Mouse (Mus musculus) WW6 (cell line): Measurements from ENCODE around the gene Arap1.

ENCODE experiments used
- DNase-seq: peaks from one replicate; pipeline ENCODE4 v3.0.0-alpha.2; 2013; ENCODE audit warnings: low read depth, low spot score

Gene Arap1

GRCm38 (mm10) chr7:101347767-101348270 lies at the start of gene Arap1:
Gene Arap1 (plus strand): TSS chr7:101348067.
- DNase-seq, result no peak

DNA sequence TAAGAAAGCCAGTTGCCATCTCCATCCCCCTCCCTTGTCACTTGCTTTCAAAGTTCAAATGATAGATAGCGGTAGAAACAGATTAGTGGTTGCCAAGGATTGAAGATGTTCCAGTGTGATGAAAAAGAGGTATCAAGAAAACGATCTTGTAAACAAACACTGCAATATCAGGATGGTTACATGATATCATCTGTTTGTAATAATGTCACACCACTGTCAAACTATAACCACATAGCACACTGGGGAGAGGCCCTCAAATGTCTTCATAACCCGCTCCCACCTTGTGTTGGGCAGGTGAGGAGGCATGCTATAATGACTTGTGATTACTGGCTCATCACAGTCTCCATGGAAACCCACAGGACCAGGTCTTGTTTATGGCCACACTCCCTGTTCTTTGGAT lies 49.5 kb upstream of the Arap1 start:
- DNase-seq, result no peak

DNA sequence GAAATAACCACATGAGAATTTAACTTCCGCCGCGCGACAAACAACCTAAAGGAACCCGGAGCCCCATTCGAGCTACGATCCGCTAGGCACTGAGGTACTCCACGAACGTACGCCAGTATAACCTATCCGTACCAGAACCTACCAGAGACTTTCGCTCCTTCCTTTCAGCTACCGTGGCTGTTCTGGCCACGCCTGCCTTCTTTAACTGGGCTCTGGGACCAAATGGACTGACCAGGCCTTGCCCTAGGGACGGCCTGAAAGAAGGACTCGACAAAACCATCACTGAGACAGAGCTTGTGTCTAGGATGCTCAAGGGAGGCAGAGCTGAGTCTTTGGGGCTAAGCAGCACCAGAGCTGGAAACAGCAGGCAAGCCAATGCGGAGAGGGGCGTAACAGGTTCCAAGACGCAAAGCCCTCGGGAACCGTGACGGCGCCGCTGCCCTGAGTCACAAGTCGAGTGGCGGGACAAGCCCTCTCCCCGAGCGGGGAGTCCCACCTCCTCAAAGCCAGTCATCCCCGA lies 46.4 kb upstream of the Arap1 start:
- no peak for DNase-seq

GRCm38 (mm10) chr7:101301881-101302456 lies 45.9 kb upstream of the Arap1 start, which contains the start of gene Atg16l2:
Gene Atg16l2 (minus strand): TSS chr7:101302251.
- DNase-seq, result peak; percentile 87

- no peak for DNase-seq
Measured at GRCm38 (mm10) chr7:101302691-101303090, 45.2 kb upstream of the Arap1 start.

DNA sequence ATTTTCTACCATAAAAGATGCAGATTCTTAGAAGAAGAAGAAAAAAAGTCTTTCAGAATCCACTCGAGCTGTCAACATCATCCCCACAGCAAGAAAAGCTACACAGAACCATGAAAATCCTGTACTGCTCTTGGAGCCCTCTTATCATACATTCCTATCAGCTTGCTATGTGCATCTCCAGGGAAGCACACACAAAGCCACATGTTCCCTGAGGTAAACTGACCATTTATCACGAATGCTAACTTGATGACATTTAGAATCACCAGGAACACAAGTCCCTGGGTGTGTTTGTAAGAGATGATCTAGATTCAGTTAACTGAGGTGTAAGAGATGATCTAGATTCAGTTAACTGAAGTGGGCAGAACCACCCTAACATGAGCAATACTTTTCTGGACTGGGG lies 41.0 kb upstream of the Arap1 start:
- DNase-seq, result no peak

DNA sequence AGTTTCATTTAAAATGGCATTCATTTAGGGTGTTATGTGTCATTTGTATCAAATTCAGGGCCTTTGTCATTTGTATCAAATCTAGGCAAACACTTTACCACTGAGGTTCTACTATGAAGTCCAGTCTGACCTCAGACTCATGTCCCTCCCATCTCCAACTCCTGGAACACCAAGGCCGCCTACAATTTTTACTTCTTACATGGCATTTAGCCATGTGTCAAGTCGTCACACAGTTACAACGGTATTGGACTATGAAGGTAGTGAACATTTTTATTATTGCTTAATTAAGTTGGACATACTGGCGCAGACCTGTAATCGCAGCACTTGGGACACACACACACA lies 37.9 kb upstream of the Arap1 start:
- DNase-seq, result no peak

DNA sequence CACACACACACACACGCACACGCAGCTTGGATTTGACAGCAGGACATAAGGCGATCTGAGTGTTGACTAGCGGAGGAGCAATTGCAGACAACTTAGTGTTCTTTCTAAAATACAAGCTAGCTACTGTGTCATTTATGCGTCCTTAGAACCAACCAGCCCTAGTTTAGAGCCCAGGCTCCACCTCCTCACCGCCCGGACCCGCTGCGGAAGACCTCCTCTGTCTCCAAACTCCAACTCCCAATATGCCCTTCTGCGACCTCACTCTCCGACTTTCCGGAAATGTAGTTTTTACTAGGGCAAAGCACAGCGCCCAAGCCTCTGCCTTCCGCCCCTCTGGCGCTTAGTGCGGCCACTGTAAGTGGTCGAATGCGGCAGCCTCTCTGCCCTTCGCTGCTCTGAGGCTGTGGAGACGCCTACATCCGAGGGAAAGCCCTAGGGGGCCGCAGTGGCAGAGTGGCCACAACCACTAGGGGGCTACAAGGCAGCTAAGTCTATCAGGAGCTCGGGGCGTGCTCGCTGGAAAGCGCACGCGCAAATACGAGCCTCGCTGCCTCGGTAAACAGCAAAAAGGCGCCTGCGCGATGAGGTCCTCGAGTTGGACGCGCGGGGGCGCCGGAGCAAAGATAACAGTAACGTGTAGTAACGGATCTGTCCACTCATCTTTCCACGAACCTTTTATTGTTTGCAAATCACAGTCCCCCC lies 37.4 kb upstream of the Arap1 start:
- DNase-seq, result peak; percentile 93

DNA sequence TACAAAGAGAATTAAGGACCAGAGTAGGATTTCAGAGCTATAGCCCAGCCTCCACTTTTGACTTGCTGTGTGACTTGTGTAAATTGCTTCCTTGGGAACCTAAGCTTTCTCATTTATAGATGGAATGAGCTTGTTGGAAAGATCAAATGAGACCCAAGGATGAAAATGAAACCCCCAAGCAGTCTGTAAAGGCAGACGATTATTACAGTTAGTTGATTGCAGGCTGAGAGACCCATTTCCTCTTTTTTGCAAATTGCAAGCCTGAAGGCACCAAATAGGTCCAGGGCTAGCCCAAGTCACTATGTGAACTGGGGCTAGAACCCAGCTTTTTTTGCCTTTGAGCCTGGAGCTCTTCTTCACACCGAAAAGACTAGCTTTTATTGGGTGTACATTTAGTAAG lies 36.8 kb upstream of the Arap1 start:
- DNase-seq, result no peak

GRCm38 (mm10) chr7:101313033-101313432 lies 34.8 kb upstream of the Arap1 start:
- DNase-seq, result no peak

- no peak for DNase-seq
Measured at GRCm38 (mm10) chr7:101314396-101314795, 33.5 kb upstream of the Arap1 start.

GRCm38 (mm10) chr7:101315699-101316098 lies 32.2 kb upstream of the Arap1 start:
- DNase-seq, result no peak

DNA sequence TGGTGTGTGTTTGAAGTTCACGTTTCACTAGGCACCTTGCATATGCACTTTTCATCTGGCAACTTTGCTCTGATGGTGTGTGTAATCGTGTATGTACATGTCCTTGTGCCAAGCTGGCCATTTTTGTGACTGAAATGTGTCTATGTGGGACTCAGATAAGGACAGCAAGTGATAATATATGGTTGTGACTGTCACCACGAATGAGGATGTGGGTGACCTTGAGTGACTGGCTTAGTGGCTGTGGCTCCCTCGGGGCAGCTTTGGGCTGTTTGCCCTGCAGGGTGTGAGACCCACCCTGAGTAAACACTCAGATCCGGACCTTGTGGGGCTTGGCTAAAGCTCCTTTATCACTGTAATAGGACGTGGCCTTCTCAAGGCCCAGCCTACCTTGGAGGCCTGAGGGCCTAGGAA lies 31.3 kb upstream of the Arap1 start:
- DNase-seq, result no peak

DNA sequence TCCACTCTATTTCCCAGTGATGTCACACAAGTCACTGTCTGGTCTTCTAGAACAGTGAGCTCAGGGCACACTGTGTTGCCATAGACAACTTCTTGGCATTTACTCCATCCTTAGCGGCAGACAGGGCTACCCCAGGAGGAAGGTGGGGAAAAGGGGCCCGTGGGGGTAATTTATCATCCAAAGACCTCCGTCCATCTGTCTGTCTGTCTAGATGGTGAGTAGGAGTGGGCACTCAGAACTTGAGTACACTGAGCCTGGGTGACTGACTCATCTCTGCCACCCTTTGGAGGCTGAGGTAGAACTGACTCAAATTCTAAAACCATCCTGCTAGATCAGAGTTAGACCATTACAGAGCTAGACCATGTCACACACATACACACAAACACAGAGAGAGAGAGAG lies 30.9 kb upstream of the Arap1 start, which contains the start of gene Stard10:
TSS of gene Stard10 (plus strand) at position 73 of the 400 bp plus-strand sequence.
- DNase-seq, result no peak

DNA sequence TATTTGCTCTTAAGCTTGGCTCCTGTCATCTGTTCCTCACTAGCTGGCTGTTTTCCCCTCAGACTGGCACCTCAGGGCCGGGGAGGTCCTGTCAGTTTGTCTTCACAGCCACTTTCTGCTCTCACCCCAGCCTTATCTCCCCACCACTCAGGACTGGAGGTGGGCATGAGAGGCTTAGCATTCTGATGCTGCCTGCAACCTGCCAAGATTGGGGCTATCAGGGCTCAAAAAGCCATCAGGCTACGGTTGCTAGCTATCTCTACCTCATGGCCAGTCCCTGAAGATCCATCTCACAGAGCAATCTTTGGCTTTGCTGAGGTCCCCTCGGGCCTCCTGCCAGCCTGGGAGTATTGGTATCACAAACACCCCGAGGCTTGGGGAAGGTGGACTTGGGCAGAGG lies 29.0 kb upstream of the Arap1 start:
- no peak for DNase-seq

DNA sequence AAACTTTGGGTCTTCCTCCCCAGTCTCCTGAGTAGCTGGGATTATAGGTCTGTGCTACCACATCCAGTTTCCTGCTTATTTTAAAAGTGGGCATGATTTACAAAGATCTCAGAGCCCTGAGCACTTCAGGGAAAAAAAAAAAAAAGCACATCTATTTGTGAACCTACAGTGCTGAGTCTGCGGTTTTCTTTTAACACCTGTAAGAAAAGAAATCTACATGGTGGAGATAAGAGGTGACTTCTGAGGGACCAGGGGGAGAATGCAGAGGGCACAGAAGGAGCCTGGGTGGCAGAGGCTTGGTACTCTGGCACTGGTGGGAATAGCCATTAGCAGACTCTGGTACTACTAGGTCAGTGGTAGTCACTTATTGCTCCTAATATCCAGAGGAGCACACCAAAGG lies 28.1 kb upstream of the Arap1 start:
- no peak for DNase-seq

DNA sequence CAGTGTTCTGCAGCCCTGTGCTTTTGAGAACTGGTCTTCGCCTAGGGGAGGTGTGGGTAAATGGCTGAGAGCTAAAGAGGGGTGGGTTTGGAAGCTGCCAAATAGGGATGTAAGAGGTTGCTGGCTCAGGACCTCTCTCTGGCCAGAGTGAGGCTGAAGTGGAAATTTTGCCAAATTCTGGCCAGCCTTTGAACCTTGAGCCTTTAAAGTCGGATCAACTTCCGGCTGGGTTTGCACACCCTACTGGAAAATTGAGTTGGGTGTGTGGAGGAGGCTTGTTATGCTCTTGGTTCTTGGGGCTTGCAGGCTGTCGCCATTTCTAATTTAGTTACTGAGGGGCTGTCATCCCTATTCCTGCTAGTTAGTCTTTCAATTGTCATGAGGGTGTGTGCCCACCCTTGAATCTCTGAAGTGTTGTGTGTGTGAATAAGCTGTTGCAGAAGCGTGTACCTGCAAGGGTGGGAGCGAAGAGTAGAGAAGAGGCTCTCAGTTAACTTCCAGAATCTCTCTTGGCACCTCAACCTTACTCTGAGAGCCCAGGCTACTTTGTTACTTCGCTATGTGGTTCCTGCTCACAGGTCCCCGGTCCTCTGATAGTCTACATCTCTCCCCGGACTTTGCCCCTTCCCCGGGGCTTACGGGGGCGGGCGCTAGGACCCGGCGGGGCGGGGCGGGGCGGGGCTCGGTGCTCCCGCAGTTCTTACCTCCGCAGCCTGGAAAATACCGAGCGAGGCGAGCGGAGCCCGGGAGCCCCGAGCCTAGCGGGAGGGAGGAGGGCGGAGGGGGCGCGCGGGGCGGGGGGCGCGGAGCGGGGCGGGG lies 27.3 kb upstream of the Arap1 start:
- DNase-seq, result no peak

DNA sequence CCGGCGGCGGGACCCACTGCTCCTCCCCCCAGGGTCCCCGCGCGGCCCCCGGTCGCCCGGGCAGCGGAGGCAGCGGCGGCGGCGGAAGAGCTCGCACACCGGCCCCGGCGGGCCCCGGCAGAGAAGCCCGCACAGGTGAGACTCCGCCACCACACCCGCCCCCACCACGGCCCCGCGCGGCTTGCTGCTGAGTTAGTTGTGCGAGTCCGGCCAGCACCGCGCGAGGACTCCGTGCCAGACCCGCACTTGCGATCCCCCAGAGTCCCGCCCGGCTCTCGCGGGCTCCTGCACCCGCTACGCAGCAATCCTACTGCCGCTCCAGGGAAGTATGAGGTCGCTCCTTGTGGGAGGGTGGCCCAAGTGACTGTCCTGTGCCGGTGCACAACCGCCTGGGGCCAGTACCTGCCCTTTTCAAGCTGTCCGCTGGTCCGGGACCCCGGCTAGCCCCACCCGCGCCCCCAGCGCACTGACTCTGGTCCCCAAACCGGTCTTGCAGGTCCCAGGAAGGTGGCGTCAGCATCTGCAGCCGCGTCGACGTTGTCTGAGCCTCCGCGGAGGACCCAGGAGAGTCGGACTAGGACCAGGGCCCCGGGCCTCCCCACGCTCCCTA lies 26.5 kb upstream of the Arap1 start:
- DNase-seq, result no peak

GRCm38 (mm10) chr7:101323141-101323594 lies 24.7 kb upstream of the Arap1 start:
- no peak for DNase-seq

DNA sequence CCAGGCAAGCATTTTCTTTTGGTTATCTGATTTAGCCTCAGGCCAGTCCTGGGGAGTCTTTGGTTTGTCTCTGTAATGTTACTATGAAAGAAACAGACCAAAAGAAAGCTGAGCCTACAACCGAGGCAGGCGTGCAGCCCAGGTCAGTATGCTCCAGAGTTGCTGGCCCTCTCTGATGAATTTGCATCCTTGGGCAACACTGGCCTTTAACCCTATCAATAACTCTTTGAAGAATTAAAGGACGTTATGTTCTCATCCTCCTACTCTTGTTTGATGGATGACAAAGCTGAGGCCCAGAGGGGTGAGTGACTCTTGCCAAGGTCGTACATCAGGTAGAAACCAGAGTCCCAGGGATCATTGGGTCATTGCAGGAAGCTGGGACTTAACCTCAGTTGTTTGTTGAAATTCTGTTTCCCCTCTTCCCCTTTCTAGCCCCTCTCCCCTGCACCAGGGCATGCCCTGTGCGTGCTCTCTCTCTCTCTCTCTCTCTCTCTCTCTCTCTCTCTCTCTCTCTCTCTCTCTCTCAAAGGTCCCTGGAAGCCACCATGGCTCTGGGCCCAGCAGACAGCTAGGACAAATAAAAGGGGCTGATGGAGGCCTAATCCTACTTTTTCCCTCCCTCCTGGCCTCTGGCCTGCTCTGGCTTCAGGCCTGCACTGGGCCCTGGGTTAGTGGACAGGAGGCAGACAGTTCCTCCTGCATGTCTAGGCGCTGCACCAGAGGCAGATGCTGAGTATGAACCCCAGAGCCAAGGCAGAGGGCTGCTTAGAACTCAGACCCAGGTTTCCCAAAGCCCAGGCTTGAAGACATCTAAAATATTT lies 23.5 kb upstream of the Arap1 start:
- DNase-seq, result no peak

DNA sequence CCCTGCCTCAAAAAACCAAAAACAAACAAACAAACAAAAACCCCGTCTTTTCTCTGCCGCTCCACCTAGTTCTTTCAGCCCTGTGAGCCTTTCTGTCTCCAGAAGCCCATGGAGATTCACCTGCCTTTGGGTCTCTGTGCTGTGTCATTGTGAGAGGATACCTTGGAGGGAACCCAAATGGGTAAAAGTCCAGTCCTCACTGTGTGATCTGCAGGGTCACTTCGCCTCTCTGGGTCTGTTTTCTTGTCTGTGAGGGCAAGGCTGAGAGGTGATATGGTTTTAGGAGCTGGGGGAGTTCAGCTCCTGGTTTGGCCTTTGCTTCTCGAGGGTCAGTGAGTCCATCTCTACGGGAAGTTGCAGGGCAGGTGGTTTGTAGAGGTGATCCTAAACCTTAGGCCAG lies 21.9 kb upstream of the Arap1 start:
- no peak for DNase-seq
